Mouse (Mus musculus): ENCODE measurements at regions not wholly inside any gene's neighbourhood (a gene's known extent, or its start where the extent isn't known, plus 50 kb on each side); places are given as distances from the start of the nearest gene placed in this dataset.

DNA sequence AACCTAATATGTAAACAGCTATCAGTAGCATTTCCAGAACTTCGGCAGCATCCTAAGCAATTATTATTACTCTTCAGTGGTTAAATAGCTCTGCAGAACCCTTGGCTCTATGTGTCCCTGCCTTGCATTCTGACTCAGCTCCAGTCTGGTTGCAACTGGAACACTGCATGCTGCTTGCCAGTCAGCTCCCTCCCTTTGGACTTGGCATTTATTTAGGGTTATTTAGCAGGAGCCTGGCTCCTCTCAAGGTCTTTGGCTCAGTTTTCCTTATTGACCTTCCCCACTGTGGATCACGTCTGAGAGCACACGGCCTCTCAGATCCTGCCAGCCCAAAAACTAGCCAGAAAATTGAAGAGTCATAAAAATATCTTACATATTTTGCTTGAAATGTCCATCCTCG is 217.4 kb downstream of the Speer2 start:
- Histone ChIP-seq H3K9me3 (ENCODE audit: control insufficient read depth, low read length) (no peaks in the 10 kb centered on the region), H3K4me1 (ENCODE audit: control insufficient read depth, insufficient read depth, low read length) (no peaks in the 10 kb centered on the region), H3K36me3 (ENCODE audit: control insufficient read depth, insufficient read depth, low read length) (no peaks in the 10 kb centered on the region), H3K9ac (replicated peaks; ENCODE audit: low read depth, low read length) (no peak overlapping the region), H3K27me3 (ENCODE audit: control insufficient read depth, insufficient read depth, low read length) (no peaks in the 10 kb centered on the region), H3K27ac (ENCODE audit: low read depth, low read length) (no peak overlapping the region), H3K4me3 (ENCODE audit: low read depth, low read length) (no peak overlapping the region), H3K4me2 (ENCODE audit: low read depth, low read length) (no peak overlapping the region)
- 78% methylated on average over 4 of the region's 4 CpGs for WGBS
- ATAC-seq (ENCODE audit: low read depth), result no peak

DNA sequence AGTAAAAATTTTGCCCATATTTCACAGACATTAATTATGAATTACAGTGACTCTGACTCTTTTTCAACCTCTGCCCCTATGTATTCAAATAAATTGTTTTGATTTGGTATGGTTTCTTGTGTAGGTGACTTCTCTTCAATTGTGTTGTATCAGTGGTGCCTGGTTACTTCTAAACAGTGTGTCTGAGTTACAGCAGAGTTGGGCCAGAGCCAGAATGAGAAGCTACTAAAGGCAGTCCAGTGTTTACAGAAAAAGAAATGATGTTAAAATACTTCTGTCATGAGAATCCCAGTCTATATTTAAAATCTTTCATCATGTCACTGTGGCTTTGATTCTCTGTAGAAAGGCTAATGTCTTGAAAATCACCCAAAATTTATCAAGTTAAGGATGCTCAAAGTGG is 255.8 kb downstream of the Speer2 start:
- ATAC-seq (ENCODE audit: low read depth), result no peak
- H3K4me1 ChIP-seq (ENCODE audit: control insufficient read depth, insufficient read depth, low read length), result no peaks in the 10 kb centered on the region
- H3K4me3 ChIP-seq (ENCODE audit: low read depth, low read length), result no peak overlapping the region
- no peak overlapping the region for H3K27ac ChIP-seq (ENCODE audit: low read depth, low read length)
- no peak overlapping the region for H3K9ac ChIP-seq (replicated peaks; ENCODE audit: low read depth, low read length)
- no peaks in the 10 kb centered on the region for H3K27me3 ChIP-seq (ENCODE audit: control insufficient read depth, insufficient read depth, low read length)
- H3K4me2 ChIP-seq (ENCODE audit: low read depth, low read length), result no peak overlapping the region
- no peaks in the 10 kb centered on the region for H3K9me3 ChIP-seq (ENCODE audit: control insufficient read depth, low read length)
- no peaks in the 10 kb centered on the region for H3K36me3 ChIP-seq (ENCODE audit: control insufficient read depth, insufficient read depth, low read length)

DNA sequence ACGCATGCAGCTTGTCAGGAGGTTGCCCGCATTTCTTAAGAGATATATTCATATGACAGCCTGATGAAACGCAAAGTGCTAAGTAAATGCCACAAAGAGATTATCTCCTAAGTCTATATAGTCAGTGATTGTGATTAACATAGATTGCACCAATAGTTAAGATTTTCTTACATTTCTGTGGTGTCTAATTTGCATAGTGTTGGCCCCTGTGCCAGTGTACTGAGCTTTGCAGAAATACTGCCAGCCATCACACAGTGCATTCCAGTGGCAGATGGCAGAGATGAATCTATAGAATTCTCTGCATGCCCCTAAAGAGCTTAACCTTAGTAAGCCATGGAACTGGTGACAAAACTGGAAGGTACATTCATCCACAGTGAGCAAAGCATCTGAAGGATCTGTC is 262.6 kb downstream of the Speer2 start:
- H3K27me3 ChIP-seq (ENCODE audit: control insufficient read depth, insufficient read depth, low read length), result no peaks in the 10 kb centered on the region
- no peaks in the 10 kb centered on the region for H3K9me3 ChIP-seq (ENCODE audit: control insufficient read depth, low read length)
- H3K4me2 ChIP-seq (ENCODE audit: low read depth, low read length), result no peak overlapping the region
- no peaks in the 10 kb centered on the region for H3K4me1 ChIP-seq (ENCODE audit: control insufficient read depth, insufficient read depth, low read length)
- no peaks in the 10 kb centered on the region for H3K36me3 ChIP-seq (ENCODE audit: control insufficient read depth, insufficient read depth, low read length)
- H3K9ac ChIP-seq (replicated peaks; ENCODE audit: low read depth, low read length), result no peak overlapping the region
- no peak overlapping the region for H3K4me3 ChIP-seq (ENCODE audit: low read depth, low read length)
- ATAC-seq (ENCODE audit: low read depth), result no peak
- WGBS, result 73% methylated on average over 3 of the region's 3 CpGs
- H3K27ac ChIP-seq (ENCODE audit: low read depth, low read length), result no peak overlapping the region

DNA sequence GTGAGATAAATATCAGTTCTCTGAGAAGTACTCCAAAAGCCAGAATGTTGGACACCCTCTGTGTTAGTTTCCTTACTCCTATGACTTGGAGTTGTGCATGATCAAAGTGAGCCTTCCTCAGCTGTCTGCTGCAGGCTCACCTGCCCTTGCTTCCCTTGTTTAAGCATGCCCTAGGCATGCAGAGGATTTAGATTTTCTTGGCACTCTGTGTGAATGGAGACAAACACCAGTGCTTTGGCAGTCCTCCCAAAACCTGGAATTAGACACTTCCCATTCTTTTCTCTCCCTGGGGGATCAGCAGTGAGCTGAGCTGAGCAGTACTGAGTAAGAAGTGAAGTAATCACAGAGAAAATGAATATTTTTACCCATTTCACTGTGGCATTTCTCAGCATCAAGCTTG is 286.3 kb downstream of the Speer2 start:
- ATAC-seq (ENCODE audit: low read depth), result peak; percentile 51; the same call in 1 of the 2 replicates
- H3K27me3 ChIP-seq (ENCODE audit: control insufficient read depth, insufficient read depth, low read length), result no peaks in the 10 kb centered on the region
- H3K9me3 ChIP-seq (ENCODE audit: control insufficient read depth, low read length), result no peaks in the 10 kb centered on the region
- H3K4me2 ChIP-seq (ENCODE audit: low read depth, low read length), result no peak overlapping the region
- no peak overlapping the region for H3K9ac ChIP-seq (replicated peaks; ENCODE audit: low read depth, low read length)
- H3K27ac ChIP-seq (ENCODE audit: low read depth, low read length), result no peak overlapping the region
- H3K36me3 ChIP-seq (ENCODE audit: control insufficient read depth, insufficient read depth, low read length), result no peaks in the 10 kb centered on the region
- no peak overlapping the region for H3K4me3 ChIP-seq (ENCODE audit: low read depth, low read length)
- no peaks in the 10 kb centered on the region for H3K4me1 ChIP-seq (ENCODE audit: control insufficient read depth, insufficient read depth, low read length)

DNA sequence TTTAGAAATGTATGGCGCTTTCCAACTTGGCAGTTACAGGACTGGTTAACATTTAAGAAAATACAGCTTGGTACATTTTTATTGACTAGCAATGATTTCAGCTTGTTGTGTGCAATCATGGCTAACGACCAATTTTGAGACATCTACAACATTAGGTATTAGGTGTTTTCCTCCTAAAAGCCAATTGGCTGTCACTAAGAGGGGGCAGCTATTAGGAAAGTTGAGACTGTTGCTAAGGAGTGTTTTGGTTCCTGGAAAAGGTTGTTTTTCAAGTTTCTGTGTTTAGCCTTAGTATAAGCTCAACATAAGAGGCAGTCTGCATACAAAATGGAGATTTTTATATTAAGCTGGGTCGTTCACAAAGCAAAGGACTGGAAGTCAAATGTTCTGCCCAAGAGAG is 295.4 kb downstream of the Speer2 start:
- no peaks in the 10 kb centered on the region for H3K9me3 ChIP-seq (ENCODE audit: control insufficient read depth, low read length)
- no peak overlapping the region for H3K4me3 ChIP-seq (ENCODE audit: low read depth, low read length)
- H3K36me3 ChIP-seq (ENCODE audit: control insufficient read depth, insufficient read depth, low read length), result no peaks in the 10 kb centered on the region
- H3K9ac ChIP-seq (replicated peaks; ENCODE audit: low read depth, low read length), result no peak overlapping the region
- H3K27ac ChIP-seq (ENCODE audit: low read depth, low read length), result no peak overlapping the region
- no peaks in the 10 kb centered on the region for H3K4me1 ChIP-seq (ENCODE audit: control insufficient read depth, insufficient read depth, low read length)
- H3K27me3 ChIP-seq (ENCODE audit: control insufficient read depth, insufficient read depth, low read length), result no peaks in the 10 kb centered on the region
- ATAC-seq (ENCODE audit: low read depth), result no peak
- 72% methylated on average over 3 of the region's 3 CpGs for WGBS
- no peak overlapping the region for H3K4me2 ChIP-seq (ENCODE audit: low read depth, low read length)

DNA sequence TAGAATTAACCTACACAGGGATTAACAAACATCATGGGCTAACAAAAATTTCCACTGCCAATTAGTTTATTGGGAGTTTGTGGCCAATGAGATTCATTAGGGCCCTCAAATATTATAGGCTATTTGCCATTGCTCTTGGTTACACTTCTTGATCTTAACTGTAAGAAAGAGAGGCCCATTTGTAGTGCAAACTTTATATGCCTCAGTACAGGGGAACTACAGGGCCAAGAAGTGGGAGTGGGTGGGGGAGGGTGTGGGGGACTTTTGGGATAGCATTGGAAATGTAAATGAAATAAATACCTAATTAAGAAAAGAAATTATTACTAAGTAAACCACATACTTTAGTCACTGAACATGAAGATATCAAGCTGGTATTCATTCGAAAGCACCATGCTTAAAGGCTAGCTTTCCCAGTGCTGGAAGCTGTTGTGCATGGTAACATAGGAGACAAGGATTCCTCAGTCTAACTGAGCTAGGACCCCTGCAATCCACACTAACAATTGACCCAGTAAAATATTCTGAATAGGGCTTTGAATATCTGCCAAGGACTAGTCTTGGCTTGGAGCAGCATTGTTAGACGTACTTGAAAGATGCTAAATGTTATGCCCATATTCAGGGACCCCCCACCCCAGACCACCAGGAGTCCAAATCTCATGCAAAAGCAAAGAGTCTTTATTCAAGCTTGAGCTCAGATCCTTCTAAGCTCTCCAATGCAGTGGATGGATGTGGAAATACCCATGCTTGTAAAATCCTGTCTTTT is 295.9 kb downstream of the Speer2 start:
- no peak for ATAC-seq (ENCODE audit: low read depth)
- Histone ChIP-seq H3K9me3 (ENCODE audit: control insufficient read depth, low read length) (no peaks in the 10 kb centered on the region), H3K4me1 (ENCODE audit: control insufficient read depth, insufficient read depth, low read length) (no peaks in the 10 kb centered on the region)

More for the DNA sequence above, 295.9 kb downstream of the Speer2 start:
- Histone ChIP-seq H3K9ac (replicated peaks; ENCODE audit: low read depth, low read length) (no peak overlapping the region), H3K27me3 (ENCODE audit: control insufficient read depth, insufficient read depth, low read length) (no peaks in the 10 kb centered on the region), H3K36me3 (ENCODE audit: control insufficient read depth, insufficient read depth, low read length) (no peaks in the 10 kb centered on the region), H3K27ac (ENCODE audit: low read depth, low read length) (no peak overlapping the region), H3K4me2 (ENCODE audit: low read depth, low read length) (no peak overlapping the region), H3K4me3 (ENCODE audit: low read depth, low read length) (no peak overlapping the region)
- 82% methylated on average over 2 of the region's 2 CpGs for WGBS

Measured in neural tube, embryonic 14.5 days (tissue).